Mouse (Mus musculus) cortical plate, adult 2 months (tissue): ENCODE measurements at regions not wholly inside any gene's neighbourhood (a gene's known extent, or its start where the extent isn't known, plus 50 kb on each side); places are given as distances from the start of the nearest gene placed in this dataset.

ENCODE experiments used
- H3K27ac ChIP-seq: fragments of 200-500 bp; 2 replicates; pipeline ENCODE4 v1.5.1; 2012; ENCODE audit warnings: low read length, control low read depth, inconsistent platforms; ENCODE audit not compliant: insufficient read depth
- H3K4me1 ChIP-seq: fragments of 200-500 bp; 2 replicates; pipeline ENCODE4 v1.6.1; 2011; ENCODE audit warnings: low read length; ENCODE audit not compliant: control insufficient read depth, insufficient read depth
- H3K4me3 ChIP-seq: fragments of 200-500 bp; 2 replicates; pipeline ENCODE4 v1.5.1; 2011; ENCODE audit warnings: mild to moderate bottlenecking, low read length, control low read depth; ENCODE audit not compliant: insufficient read depth
- CTCF ChIP-seq: fragments of 200-500 bp; IDR thresholded peaks from 2 replicates; pipeline ENCODE4 v1.5.1; 2011; ENCODE audit warnings: mild to moderate bottlenecking, control low read depth, low read length; ENCODE audit not compliant: insufficient read depth; ENCODE audit errors: extremely low read depth
- POLR2A ChIP-seq: fragments of 200-500 bp; IDR thresholded peaks from 2 replicates; pipeline ENCODE4 v1.6.1; 2011; ENCODE audit warnings: mild to moderate bottlenecking, low read length, control low read depth; ENCODE audit not compliant: insufficient read depth; ENCODE audit errors: extremely low read depth

- Histone ChIP-seq H3K27ac (no peak overlapping the region), H3K4me3 (no peak overlapping the region), H3K4me1 (peaks cover 2% of the 10 kb centered on the region; the same call in 1 of the 2 replicates)
- no peak for TF ChIP-seq POLR2A
- no peak for TF ChIP-seq CTCF
Observed at GRCm38 (mm10) chr4:96968545-96969164, 183.7 kb upstream of the Gm12695 start.
